Mouse (Mus musculus): ENCODE measurements around the gene Nop58.
"Not testable (repeated sequence)": the region's sequence is repeated elsewhere in the genome, so short reads cannot be mapped to it uniquely, and the experiment has no call there.

Gene Nop58

DNA sequence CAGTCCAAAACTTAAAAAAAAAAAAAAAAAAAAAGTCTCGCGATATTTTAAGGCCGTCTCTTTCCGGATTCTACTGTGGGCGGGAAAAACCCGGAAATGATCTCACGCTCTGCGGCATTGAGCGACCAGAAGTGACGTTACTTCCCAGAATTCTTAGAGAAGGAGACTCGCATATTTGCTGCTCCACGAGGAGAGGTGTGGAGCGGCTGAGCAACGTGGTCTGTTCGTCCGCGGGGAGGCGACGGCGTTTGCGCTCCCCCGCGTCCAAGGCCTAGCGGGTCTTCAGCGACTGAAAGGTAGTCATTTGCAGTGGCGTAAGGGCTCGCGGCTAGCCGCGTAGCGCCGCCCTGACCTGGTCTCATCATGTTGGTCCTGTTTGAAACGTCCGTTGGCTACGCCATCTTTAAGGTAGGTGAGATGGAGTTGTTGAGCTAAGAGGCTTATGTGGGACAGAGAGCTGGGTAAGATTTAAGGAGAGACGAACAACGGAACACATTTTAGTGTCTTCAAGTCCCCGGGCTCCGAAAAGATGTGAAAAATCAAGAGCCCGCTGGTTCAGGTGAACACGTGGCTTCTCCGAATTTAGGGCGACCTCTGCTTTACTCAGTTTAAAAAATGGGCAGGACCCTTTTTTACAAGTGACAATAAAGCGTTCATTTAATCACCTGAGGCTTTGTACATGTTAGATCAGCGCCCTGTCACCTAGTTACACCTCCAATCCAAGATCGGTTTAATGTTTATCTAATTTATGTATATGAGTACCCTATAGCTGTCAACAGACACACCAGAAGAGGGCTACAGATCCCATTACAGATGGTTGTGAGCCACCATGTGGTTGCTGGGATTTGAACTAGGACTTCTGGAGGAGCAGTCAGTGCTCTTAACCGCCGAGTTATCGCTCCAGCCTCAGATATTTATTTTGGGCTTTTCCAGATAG lies at the start of gene Nop58:
Gene Nop58, plus strand, starts transcription at position 153 of the 937 bp plus-strand sequence.
- peak; percentile 86 to 94 for DNase-seq (ENCODE audit: low spot score in 2 of 2)

DNA sequence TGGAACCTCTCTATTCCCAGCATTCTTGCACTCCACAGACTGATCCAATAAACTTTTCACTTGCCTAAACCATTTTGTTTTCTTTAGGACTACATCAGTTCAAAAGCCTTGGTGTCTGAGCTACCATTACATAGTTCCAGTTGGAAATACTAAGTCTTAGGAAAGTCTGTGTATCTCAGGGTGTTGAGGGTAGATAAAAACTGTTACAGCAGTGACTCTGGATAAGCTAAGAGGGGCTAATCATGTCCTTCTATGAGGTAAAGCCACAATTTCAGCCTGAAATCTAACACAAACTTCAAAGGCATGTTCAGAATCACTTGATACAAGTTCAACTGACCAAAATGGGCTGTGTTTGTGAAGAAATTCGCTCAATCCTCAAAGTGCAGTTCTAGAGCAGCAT lies 48.4 kb upstream of the Nop58 start:
- no peak for DNase-seq (ENCODE audit: low spot score in 2 of 2)

DNA sequence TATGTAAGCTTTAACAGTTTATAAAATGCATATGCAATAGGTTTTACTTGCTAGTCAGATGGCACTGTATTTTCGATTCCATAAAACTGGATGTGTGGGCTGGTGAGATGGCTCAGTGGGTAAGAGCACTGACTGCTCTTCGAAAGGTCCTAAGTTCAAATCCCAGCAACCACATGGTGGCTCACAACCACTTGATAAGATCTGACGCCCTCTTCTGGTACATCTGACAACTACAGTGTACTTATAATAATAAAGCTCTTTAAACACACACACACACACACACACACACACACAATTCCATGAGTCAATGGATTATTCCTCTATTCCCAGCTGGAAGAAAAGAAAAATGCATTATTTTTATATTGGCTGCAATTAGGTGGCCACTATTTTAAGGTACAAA lies 46.4 kb upstream of the Nop58 start:
- no peak for DNase-seq (ENCODE audit: low spot score in 2 of 2)

DNA sequence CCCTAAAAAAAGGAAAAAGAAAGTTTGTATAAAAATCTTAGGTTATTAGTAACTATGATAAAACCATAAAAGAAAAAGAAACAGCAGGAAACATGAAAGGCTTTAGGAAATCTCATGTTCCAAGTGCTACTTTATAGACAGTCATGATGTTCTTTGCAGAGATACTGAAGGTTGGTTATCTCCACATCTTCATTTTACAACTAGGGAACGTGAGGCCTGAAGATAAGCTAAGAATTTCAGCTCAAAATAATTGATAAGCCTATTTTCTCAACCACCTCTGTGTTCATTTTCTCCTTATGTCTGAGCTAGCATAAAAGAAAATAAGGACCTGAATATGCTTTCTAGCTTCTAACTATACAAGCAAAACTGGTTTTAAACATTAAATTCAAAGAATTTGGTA lies 42.3 kb upstream of the Nop58 start:
- DNase-seq (ENCODE audit: low spot score in 2 of 2): no peak

DNA sequence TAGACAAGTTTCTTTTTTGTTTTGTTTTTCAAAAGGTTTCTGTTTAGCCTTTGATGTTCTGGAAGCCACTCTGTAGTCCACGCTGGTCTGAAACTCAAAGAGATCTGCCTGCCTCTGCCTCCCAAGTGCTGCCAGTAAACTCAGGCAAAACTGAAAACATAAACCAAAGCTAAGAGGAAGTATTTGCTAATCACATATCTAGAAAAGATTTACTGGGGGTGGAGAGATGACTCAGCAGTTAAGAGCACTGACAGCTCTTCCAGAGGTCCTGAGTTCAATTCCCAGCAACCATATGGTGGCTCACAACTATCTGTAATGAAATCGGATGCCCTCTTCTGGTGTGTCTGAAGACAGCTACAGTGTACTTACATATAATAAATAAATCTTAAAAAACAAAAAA lies 38.3 kb upstream of the Nop58 start:
- DNase-seq (ENCODE audit: low spot score in 2 of 2): not testable (repeated sequence)

DNA sequence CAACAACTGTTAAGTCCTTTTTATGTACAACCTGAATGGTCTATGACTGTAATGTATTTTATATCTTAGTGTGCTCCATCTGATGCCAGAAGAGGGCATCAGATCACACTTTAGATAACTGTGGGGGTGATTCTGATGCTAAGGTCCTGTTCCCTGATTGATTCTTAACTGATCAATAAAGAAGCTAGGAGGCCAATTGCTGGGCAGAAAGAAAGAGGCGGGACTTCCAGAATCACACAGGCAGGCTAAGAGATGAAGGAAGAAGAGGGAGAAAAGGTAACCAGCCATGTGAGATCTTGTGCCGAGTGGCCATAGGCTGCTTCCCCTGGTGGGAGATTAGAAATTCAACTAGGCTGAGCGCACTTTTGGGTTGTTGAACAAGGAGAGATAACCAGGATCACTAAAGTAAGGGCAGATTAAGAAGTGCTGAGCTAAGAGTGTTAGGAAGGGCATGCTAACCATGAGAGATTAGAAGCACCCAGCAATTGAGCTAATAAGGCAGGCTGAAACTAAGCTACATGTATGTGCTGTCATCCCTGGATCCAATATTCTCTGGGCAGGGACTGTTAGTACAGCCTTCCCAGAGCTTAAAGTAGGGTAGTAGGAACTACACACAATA lies 33.5 kb upstream of the Nop58 start:
- no peak for DNase-seq (ENCODE audit: low spot score in 2 of 2)

DNA sequence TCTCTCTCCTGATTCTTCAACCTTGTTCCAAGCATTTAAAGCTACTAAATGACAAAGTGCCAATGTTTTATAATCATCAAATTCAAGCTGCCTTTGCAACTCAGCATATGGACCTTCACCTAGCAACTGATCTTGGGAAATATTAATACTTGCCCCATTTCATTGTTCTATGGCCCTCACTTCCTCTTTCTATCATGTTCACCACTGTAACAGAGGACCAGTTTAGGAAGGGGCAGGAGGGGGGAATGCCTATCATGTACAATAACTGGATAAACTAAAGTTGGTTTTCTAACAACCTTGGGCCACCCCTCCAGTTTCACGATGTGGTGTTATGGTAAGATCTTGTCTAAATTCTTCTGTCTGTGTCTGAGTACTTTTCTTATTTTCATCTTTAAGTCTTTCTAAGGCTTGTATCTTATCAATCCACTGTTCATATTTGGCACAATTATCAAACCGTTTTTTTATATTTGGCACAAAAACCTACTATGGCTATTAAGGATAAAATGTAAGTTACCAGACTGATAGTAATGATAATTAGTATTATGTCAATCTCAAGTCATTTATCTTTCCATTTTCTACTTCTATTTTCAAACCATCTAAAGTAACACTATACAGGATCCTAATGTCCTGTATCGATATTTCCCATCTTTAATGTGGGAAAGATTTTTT lies 31.4 kb upstream of the Nop58 start:
- no peak for DNase-seq (ENCODE audit: low spot score in 2 of 2)

DNA sequence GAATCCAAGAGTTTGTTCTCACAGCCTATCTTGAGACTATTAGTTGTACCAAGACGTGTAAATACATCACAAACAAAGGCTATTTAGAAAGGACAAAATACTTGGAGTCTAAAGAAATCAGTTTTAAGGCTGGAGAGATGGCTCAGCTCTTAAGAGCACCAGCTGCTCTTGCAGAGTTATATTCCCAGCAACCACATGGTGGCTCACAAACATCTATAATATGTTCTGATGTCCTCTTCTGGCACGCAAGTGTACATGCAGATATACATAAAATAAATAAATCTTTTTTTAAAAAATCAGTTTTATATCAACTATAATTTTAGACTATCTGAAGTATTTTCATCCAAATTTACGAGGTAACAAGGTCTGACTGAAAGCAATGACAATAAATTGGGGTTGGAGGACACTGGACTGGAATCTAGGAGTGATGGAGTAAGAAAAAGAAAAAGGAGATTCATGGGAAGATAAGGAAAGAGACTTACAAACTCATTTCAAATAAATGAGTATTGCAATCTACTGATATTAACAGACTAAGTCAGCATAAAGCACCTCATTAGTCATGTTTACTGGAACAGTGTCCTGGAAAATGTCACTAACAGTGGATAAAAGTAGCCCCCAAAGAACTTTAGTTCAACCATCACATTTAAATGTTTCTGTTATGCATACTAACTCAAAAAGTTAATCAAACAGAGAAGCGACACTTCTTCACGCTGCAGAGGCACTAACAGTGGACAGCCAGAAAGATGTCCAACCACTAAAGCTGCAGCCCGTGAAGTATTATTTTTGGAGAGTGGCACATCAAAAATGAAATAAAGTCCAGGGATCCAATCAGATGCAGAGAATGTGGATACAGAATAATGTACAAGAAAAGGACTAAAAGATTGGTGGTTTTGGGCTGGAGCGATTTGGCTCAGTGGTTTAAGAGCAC lies 28.3 kb upstream of the Nop58 start:
- no peak for DNase-seq (ENCODE audit: low spot score in 2 of 2)

DNA sequence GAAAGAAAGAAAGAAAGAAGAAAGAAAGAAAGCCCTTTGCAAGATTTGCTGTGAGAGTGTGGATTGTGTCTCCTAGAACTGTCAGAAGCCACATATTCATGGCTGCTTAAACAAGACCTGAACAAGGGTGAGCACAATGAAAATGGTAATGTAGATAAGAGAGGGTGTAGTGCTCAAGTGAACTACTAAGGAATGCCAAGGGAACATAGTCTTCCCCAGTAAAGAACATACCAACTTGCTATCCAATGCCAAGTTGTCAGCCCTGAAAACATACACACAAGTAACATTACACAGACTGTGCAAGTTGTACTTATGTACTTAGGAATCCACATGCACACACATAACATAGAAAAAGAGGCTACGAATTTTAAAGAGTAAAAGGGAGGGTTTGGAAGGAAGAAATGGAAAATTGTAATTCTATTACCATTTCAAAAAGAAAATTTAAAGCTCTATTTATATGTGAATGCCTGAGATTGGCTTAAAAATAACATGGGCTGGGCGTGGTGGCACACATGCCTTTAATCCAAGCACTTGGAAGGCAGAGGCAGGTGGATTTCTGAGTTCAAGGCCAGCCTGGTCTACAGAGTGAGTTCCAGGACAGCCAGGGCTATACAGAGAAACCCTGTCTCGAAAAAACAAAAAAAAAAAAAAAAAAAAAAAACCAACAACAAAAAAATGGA lies 21.2 kb upstream of the Nop58 start:
- no peak for DNase-seq (ENCODE audit: low spot score in 2 of 2)

DNA sequence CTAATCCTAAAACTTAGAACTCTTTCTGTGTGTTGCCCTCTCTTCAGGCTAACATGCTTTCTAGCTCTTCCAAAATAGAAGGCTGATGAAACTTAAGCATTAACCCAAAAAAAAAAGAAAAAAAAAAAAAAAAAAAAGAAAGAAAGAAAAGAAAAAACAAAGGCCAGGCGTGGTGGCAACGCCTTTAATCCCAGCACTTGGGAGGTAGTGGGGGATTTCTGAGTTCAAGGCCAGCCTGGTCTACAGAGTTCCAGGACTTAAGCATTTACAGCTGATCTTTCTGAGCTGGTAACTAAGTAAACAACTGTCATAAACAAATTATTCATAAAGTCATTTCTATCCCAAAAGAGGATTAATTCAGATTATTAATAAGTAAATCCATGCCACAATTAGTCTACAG lies 15.9 kb upstream of the Nop58 start:
- DNase-seq (ENCODE audit: low spot score in 2 of 2): no peak

DNA sequence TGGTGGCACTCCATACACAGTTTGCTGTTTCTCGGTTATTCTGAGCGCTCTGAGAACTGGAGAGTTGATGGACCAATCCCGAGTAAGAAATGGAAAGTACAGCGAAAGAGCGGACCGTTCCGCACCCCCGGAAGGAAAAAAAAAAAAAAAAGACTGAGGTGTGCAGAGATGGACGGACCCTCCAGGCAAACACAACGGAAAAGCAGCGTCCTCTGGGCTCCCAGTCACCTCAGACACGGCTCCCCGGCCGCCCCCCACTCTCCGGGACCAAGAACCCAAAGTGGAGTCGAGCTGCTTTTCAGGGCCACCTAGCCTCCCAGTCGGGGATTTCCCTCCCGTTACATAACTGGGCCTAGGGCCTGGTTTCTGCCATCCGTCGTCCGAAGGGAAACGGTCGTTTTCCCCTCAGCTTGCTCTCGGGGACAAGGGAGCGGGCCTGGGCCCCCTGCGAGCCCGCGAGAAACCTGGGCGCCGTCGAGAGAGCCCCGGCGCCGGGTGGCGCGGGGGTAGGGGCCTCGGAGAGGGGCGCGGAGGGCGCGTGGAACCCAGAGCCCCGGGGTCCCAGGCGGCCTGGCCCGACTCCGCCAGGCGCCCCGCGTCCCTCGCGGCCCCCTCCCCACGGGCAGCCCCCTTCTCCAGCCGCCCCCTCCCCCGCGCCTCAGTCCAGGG lies 14.7 kb upstream of the Nop58 start:
- peak; percentile 5 to 21 for DNase-seq (ENCODE audit: low spot score in 2 of 2)

DNA sequence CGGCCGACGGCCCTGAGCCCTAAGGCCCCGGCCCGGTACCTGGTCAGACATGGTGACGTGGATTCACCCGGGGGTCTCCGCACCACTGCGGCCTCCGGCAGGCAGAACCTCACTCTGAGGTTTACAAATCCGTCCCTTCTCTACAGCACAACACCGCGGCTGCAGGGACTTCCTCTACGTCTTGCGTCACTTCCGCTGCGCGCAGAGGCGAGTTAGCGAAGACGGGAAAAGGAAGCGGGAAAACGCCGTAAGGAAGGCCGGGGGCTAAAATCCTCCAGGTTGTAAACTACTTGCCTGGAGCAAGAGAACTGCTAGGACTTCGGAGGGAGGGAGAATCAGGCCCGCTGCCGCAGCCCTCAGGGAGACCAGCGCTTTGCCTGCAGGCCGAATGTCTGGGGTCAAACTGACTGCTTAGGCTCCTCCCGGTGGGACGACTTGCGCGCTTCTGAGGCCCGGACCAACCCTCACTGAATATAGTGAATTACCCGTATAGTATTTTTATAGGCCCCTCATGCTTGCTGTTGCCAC lies 14.1 kb upstream of the Nop58 start, which contains the start of gene Sumo1:
Gene Sumo1, minus strand, starts transcription at position 194 of the 528 bp plus-strand sequence.
- DNase-seq (ENCODE audit: low spot score in 2 of 2): peak; percentile 84 to 89

DNA sequence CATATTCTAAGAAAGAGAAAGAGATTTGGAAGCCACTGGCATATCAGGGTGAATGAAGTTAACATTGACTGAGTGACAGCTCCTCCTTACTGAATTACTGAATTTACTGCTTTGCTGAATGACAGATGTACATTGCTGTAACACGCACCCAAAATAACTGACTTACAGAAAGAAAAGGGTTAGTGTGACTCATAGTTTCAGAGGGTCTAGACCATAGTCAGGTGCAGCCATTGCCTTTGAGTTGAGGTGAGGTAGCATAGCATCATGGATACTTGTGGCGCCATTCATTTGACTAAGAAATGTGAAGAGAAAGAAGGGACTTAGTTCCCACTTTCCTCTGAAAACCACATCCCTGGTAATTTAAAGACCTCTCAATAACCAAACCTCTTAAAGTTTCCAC lies 11.1 kb upstream of the Nop58 start:
- DNase-seq (ENCODE audit: low spot score in 2 of 2): no peak

DNA sequence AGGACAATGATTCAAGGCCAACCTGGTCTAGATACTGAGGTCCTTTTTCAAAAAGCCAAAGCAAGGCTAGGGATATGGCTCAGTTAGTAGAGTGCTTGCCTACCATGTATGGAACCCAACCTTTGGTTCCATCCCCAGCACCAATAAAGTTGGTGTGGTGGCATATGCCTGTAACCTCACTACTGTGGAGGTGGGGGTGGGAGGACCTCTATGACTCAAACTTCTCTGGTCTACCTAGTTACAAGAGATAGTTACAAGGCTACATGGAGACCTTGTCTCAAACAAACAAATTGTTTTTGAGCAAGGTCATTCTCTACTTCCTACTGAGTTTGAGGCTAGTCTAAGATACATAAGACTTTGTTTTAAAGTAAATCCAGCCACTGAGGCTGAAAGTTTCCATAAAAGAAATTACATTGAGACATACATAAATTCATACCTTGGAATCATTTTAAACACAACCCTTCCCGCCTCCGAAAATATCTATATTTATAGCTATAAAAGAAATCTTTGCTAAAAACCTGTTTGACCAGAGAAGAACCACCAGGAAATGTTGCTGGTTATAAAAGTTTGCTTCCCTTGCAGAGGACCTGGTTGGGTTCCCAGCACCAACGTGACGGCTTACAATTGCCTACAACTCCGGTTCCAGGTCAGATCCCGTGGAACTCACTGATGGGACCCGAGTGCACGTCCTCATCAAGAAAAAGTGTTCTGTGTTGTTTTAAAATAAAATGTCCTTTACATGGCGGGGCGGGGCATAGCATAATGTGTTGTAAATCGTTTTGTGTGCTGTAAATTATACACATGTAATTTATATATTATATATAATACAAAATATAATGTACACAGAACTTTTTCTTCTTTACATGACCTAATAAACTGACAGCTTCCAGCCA lies 599 bp upstream of the Nop58 start:
- DNase-seq (ENCODE audit: low spot score in 2 of 2): peak; percentile 3 to 27

DNA sequence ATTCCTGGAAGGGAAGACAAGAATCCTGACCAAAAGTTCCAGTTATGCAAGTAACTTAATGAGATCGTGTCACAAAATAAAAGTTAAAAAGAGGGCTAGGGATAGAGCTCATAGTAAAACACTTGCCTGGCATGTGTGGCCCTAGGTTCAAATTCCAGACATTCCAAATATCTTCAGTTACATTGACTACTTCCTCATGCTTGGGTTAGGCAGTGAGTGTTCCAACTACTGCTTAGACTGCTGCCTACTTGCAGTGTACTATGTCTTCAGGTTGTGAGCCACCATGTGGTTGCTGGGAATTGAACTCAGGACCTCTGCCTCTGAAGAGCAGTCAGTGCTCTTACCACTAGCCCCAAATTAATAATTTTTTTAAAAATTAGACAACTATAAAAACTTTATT lies 2.7 kb downstream of the Nop58 start:
- no peak for DNase-seq (ENCODE audit: low spot score in 2 of 2)

DNA sequence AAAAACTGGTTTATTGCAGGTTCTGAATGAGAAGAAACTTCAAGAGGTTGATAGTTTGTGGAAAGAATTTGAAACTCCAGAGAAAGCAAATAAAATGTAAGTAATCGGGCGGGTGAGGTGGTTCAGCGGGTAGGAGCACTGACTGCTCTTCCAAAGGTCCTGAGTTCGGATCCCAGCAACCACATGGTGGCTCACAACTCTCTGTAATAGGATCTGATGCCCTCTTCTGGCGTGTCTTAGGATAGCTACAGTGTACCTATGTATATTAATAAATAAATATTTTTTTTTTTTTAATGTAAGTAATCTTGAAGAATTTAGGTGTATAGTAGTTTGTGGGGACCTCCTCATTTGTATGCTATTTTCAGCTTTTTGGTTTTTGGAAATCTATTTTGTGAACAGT lies 5.7 kb downstream of the Nop58 start:
- no peak for DNase-seq (ENCODE audit: low spot score in 2 of 2)

DNA sequence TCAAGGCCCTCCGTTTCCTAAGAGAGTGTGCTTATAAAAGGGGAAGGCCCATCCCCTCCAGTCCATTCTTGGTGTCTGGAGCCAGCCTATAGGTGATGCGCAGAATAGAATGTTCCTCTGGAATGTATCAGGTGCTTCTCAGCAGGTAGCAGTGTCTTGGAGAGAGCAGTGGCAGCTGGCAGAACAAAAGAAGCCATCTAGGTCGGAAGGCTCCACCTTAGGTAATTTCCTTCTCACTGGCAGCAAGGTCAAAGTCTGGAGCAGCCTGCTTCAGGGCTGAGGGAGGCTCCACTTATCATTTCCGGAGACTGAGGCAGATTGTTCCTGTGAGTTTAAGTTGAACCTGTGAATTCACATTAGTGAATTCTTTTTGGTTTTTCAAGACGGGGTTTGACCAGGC lies 13.0 kb downstream of the Nop58 start:
- no peak for DNase-seq (ENCODE audit: low spot score in 2 of 2)

DNA sequence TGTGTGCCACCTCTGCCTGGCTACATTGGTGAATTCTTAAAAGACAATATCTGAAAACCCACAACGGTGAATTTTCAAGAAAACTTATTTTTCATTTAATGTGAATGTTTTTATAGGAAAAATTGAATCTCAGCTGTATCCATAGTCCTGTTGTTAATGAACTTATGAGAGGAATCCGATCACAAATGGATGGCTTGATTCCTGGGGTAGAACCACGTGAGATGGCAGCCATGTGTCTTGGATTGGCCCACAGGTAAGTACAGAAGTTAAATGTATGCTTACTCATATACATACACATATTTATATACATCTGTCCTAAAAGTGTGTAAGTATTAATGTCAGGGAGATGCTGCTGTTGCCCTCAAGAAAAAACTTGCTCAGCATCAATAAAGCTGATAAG lies 13.4 kb downstream of the Nop58 start:
- no peak for DNase-seq (ENCODE audit: low spot score in 2 of 2)

DNA sequence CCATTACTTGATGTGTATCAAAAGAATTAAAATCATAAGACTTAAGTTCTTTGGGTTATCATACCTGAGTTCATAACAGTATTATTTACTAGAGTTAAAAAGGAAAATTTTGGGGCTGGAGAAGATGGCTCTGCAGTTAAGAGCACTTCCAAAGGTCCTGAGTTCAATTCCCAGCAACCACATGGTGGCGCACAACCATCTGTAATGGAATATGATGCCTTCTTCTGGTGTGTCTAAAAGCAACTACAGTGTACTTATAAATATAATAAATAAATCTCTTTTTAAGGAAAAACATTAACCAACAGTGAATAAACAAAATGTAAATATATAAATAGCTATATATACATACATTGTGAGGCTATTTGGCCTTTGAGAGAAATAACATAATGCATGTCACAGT lies 17.0 kb downstream of the Nop58 start:
- no peak for DNase-seq (ENCODE audit: low spot score in 2 of 2)
